Mouse (Mus musculus) lung, postnatal 0 days (tissue): ENCODE data around the gene Hs6st2.

Experiments used
- CTCF ChIP-seq: IDR thresholded peaks from 2 replicates; pipeline ENCODE4 v1.5.1; 2016; ENCODE audit warnings: antibody characterized with exemption, mild to moderate bottlenecking
- EP300 ChIP-seq: IDR thresholded peaks from 2 replicates; pipeline ENCODE4 v1.6.1; 2016; ENCODE audit warnings: antibody characterized with exemption, mild to moderate bottlenecking, control low read depth

DNA sequence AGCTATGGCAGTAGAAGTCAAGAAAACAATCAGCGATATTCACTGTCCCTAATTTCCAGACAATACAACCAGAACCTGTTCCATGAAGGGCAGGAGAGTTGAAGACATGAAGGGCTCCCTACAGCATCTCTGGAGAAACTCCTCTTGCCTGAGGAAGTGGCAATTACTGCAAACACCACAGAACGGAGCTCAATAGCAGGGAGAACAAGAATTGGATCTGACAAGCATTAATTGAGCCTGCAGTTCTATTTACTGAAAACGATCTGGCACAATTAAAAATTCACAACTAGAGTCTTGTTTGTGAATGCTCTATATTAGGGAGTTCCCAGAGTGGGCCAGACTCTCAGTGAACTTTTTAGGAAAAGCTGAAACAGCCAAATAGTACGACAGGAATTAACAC lies 238.3 kb downstream of the Hs6st2 start:
- TF ChIP-seq CTCF (no peak), EP300 (no peak)
